Mouse (Mus musculus) neural tube, embryonic 15.5 days (tissue): ENCODE measurements around the gene Tex2. TPM values are rescaled to one million over a fixed set of nuclear protein-coding genes. Genes with fewer than 3 reads are reported as not detected.
A peak's percentile ranks its signal among the peaks of the same experiment; 100 is the strongest.

ENCODE experiments used
- ATAC-seq: fragments of 200-750 bp; cut with Nextera tagmentation; 2 replicates; pipeline ENCODE4 v1.8.0; 2017; ENCODE audit warnings: mild to moderate bottlenecking, moderate TSS enrichment, moderate library complexity; ENCODE audit not compliant: low FRiP score
- H3K27ac ChIP-seq: fragments of 300-500 bp; sonication (generic); replicated peaks from 2 replicates; pipeline ENCODE4 v1.5.1; 2015; ENCODE audit warnings: mild to moderate bottlenecking, inconsistent platforms
- H3K27me3 ChIP-seq: fragments of 300-500 bp; sonication (generic); replicated peaks from 2 replicates; pipeline ENCODE4 v1.6.1; 2015; ENCODE audit warnings: inconsistent platforms
- H3K36me3 ChIP-seq: fragments of 300-500 bp; sonication (generic); 2 replicates; pipeline ENCODE4 v1.6.1; 2015; ENCODE audit warnings: inconsistent platforms
- H3K4me1 ChIP-seq: fragments of 300-500 bp; sonication (generic); 2 replicates; pipeline ENCODE4 v1.6.1; 2015; ENCODE audit warnings: inconsistent platforms
- H3K4me2 ChIP-seq: fragments of 300-500 bp; sonication (generic); 2 replicates; pipeline ENCODE4 v1.6.1; 2015; ENCODE audit warnings: inconsistent platforms, mild to moderate bottlenecking, moderate library complexity
- H3K4me3 ChIP-seq: fragments of 300-500 bp; sonication (generic); replicated peaks from 2 replicates; pipeline ENCODE4 v1.5.1; 2015; ENCODE audit warnings: mild to moderate bottlenecking, inconsistent platforms
- H3K9ac ChIP-seq: fragments of 300-500 bp; sonication (generic); replicated peaks from 2 replicates; pipeline ENCODE4 v1.6.1; 2015; ENCODE audit warnings: mild to moderate bottlenecking, inconsistent platforms
- H3K9me3 ChIP-seq: fragments of 300-500 bp; sonication (generic); replicated peaks from 2 replicates; pipeline ENCODE4 v1.6.1; 2016; ENCODE audit warnings: inconsistent platforms
- WGBS: fragments of 180-500 bp; shearing (Covaris S2); methylation state at CpG from one replicate; pipeline ENCODE4 v1.1.7; 2015; ENCODE audit warnings: mixed read lengths; 5-methylcytosine and 5-hydroxymethylcytosine counted together
- polyA plus RNA-seq: library from polyadenylated mRNA; unstranded; fragments of >200 nt; fragmentation: Nextera tagmentation; extraction: Ambion mirVana; gene quantifications from 2 replicates; pipeline ENCODE4 v1.2.1, GENCODE M21; 2015

The Tex2 gene
- polyA plus RNA-seq, 1 experiment from 2014 or later, result 35.1 TPM

GRCm38 (mm10) chr11:106615561-106615960 is 2.3 kb upstream of the Tex2 start:
- Histone ChIP-seq H3K36me3 (no peaks in the 10 kb centered on the region), H3K4me1 (peaks cover 20% of the 10 kb centered on the region), H3K9ac (no peak overlapping the region), H3K4me2 (no peak overlapping the region), H3K27me3 (no peaks in the 10 kb centered on the region), H3K4me3 (no peak overlapping the region), H3K9me3 (no peaks in the 10 kb centered on the region), H3K27ac (no peak overlapping the region)
- WGBS, result 88% methylated on average over 4 of the region's 4 CpGs
- no peak for ATAC-seq

GRCm38 (mm10) chr11:106614339-106614645 is 1.1 kb upstream of the Tex2 start:
- Histone ChIP-seq H3K4me3 (no peak overlapping the region), H3K4me2 (no peak overlapping the region), H3K27ac (no peak overlapping the region), H3K27me3 (no peaks in the 10 kb centered on the region), H3K36me3 (no peaks in the 10 kb centered on the region), H3K9ac (no peak overlapping the region), H3K9me3 (no peaks in the 10 kb centered on the region), H3K4me1 (peaks cover 27% of the 10 kb centered on the region)
- no peak for ATAC-seq
- WGBS, result 87% methylated on average over 4 of the region's 4 CpGs

GRCm38 (mm10) chr11:106613638-106614338 is 565 bp upstream of the Tex2 start:
- no peak; the same call in 1 of the 2 replicates for ATAC-seq
- 60% methylated on average over 15 of the region's 15 CpGs for WGBS
- Histone ChIP-seq H3K9ac (peak overlapping the region; percentile 45), H3K27me3 (no peaks in the 10 kb centered on the region), H3K4me2 (peak overlapping the region; percentile 88), H3K27ac (peak overlapping the region; percentile 90), H3K9me3 (no peaks in the 10 kb centered on the region), H3K36me3 (no peaks in the 10 kb centered on the region), H3K4me3 (peak overlapping the region; percentile 98), H3K4me1 (peaks cover 28% of the 10 kb centered on the region)

- ATAC-seq, result peak; percentile 40
- H3K9me3 ChIP-seq, result no peaks in the 10 kb centered on the region
Measured at GRCm38 (mm10) chr11:106612209-106612960, 838 bp downstream of the Tex2 start.

GRCm38 (mm10) chr11:106609731-106610130 is 3.5 kb downstream of the Tex2 start:
- Histone ChIP-seq H3K27me3 (no peaks in the 10 kb centered on the region), H3K36me3 (0 out of 2 replicates have a peak, but pooled peaks cover under 1% of the 10 kb centered on the region), H3K27ac (no peak overlapping the region), H3K4me3 (no peak overlapping the region), H3K4me1 (peaks cover 35% of the 10 kb centered on the region), H3K9ac (no peak overlapping the region), H3K4me2 (no peak overlapping the region), H3K9me3 (no peaks in the 10 kb centered on the region)
- no peak for ATAC-seq
- 74% methylated on average over 8 of the region's 8 CpGs for WGBS

More at GRCm38 (mm10) chr11:106612209-106612960, 838 bp downstream of the Tex2 start:
- Histone ChIP-seq H3K27ac (peak overlapping the region; percentile 90), H3K9ac (peak overlapping the region; percentile 92), H3K4me3 (peak overlapping the region; percentile 98), H3K4me1 (peaks cover 28% of the 10 kb centered on the region), H3K36me3 (no peaks in the 10 kb centered on the region), H3K27me3 (no peaks in the 10 kb centered on the region), H3K4me2 (peak overlapping the region; percentile 88)
- under 1% methylated on average over 60 of the region's 67 CpGs for WGBS

- 0 out of 2 replicates have a peak, but pooled peaks cover 6% of the 10 kb centered on the region for H3K36me3 ChIP-seq
- H3K4me1 ChIP-seq, result peaks cover 34% of the 10 kb centered on the region
- WGBS, result 72% methylated on average over 6 of the region's 6 CpGs
- H3K4me3 ChIP-seq, result no peak overlapping the region
- no peak overlapping the region for H3K4me2 ChIP-seq
- no peaks in the 10 kb centered on the region for H3K9me3 ChIP-seq
- H3K27ac ChIP-seq, result no peak overlapping the region
- ATAC-seq, result no peak
- H3K9ac ChIP-seq, result no peak overlapping the region
- no peaks in the 10 kb centered on the region for H3K27me3 ChIP-seq
Measured at GRCm38 (mm10) chr11:106607316-106607715, 5.9 kb downstream of the Tex2 start.

- no peaks in the 10 kb centered on the region for H3K27me3 ChIP-seq
- no peak overlapping the region for H3K27ac ChIP-seq
- H3K9me3 ChIP-seq, result no peaks in the 10 kb centered on the region
- ATAC-seq, result no peak
- H3K9ac ChIP-seq, result no peak overlapping the region
- H3K4me2 ChIP-seq, result no peak overlapping the region
- H3K4me1 ChIP-seq, result peaks cover 23% of the 10 kb centered on the region
- H3K36me3 ChIP-seq, result 0 out of 2 replicates have a peak, but pooled peaks cover 6% of the 10 kb centered on the region
- no peak overlapping the region for H3K4me3 ChIP-seq
- WGBS, result 45% methylated on average over 5 of the region's 5 CpGs
Measured at GRCm38 (mm10) chr11:106606042-106606441, 7.2 kb downstream of the Tex2 start.

- Histone ChIP-seq H3K27ac (no peak overlapping the region), H3K4me2 (no peak overlapping the region), H3K27me3 (no peaks in the 10 kb centered on the region), H3K4me3 (no peak overlapping the region), H3K36me3 (0 out of 2 replicates have a peak, but pooled peaks cover 6% of the 10 kb centered on the region), H3K9ac (no peak overlapping the region), H3K4me1 (peaks cover 22% of the 10 kb centered on the region), H3K9me3 (no peaks in the 10 kb centered on the region)
- 95% methylated on average over 11 of the region's 11 CpGs for whole genome bisulfite sequencing
- no peak for ATAC-seq
Measured at GRCm38 (mm10) chr11:106603230-106603629, 10.0 kb downstream of the Tex2 start.

- ATAC-seq, result no peak
- Histone ChIP-seq H3K36me3 (0 out of 2 replicates have a peak, but pooled peaks cover 6% of the 10 kb centered on the region), H3K27ac (no peak overlapping the region), H3K4me3 (no peak overlapping the region), H3K27me3 (no peaks in the 10 kb centered on the region), H3K9ac (no peak overlapping the region), H3K4me2 (no peak overlapping the region), H3K9me3 (no peaks in the 10 kb centered on the region), H3K4me1 (peaks cover 16% of the 10 kb centered on the region)
- 76% methylated on average over 5 of the region's 5 CpGs for WGBS
Measured at GRCm38 (mm10) chr11:106600124-106600523, 13.1 kb downstream of the Tex2 start.

- H3K9ac ChIP-seq, result no peak overlapping the region
- H3K4me3 ChIP-seq, result no peak overlapping the region
- H3K27me3 ChIP-seq, result no peaks in the 10 kb centered on the region
- H3K36me3 ChIP-seq, result 0 out of 2 replicates have a peak, but pooled peaks cover 1% of the 10 kb centered on the region
- peaks cover 16% of the 10 kb centered on the region for H3K4me1 ChIP-seq
- no peak overlapping the region for H3K27ac ChIP-seq
- no peak overlapping the region for H3K4me2 ChIP-seq
- H3K9me3 ChIP-seq, result no peaks in the 10 kb centered on the region
- WGBS, result 81% methylated on average over 7 of the region's 7 CpGs
- ATAC-seq, result no peak
Measured at GRCm38 (mm10) chr11:106599345-106599744, 13.9 kb downstream of the Tex2 start.

GRCm38 (mm10) chr11:106598339-106598738 is 14.9 kb downstream of the Tex2 start:
- WGBS, result 83% methylated on average over 6 of the region's 6 CpGs
- ATAC-seq, result no peak
- Histone ChIP-seq H3K36me3 (no peaks in the 10 kb centered on the region), H3K4me2 (no peak overlapping the region), H3K4me3 (no peak overlapping the region), H3K27ac (no peak overlapping the region), H3K9me3 (no peaks in the 10 kb centered on the region), H3K27me3 (no peaks in the 10 kb centered on the region), H3K9ac (no peak overlapping the region), H3K4me1 (peaks cover 14% of the 10 kb centered on the region)
